Mouse (Mus musculus) layer of hippocampus, postnatal 36 days (tissue): Measurements from ENCODE around the gene Ubr3. TPM values are rescaled to one million over a fixed set of nuclear protein-coding genes. Genes with fewer than 3 reads are reported as not detected.
"Not testable (repeated sequence)": the region's sequence is repeated elsewhere in the genome, so short reads cannot be mapped to it uniquely, and the experiment has no call there.

Experiments
- DNase-seq, 2 experiments: peaks; one replicate each; pipeline ENCODE4 v3.0.0; 2022
- total RNA-seq, 2 experiments: library from RNA; stranded (reverse); gene quantifications; 2 replicates each; pipeline ENCODE4 v1.2.3; 2021

Gene Ubr3
- total RNA-seq: 100 to 1,000 TPM; 114 to 122 TPM

- DNase-seq: peak; percentile 96
Observed at GRCm38 (mm10) chr2:69897039-69897617, at the start of gene Ubr3. Ubr3 (plus strand) TSS chr2:69897246.

DNA sequence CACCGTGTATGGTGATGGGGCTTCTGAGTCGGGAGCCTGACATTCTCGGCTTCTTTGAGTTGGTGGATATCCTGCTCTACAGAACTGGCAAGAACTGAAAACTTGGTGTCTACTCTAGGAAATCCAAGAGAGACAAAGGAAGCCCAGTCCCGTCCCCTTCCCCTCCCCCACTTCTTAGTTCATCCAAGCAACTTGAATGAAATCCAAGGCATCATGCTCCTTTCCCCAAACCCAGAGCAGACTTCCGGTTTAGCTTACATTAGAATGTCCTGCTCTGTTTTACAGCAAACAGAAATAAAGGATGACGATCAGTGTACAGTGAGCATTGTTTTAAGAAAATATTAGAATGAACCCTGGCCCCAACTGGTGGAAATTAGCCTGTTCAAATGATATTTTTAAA, 47.8 kb upstream of the Ubr3 start:
- DNase-seq: no peak

DNA sequence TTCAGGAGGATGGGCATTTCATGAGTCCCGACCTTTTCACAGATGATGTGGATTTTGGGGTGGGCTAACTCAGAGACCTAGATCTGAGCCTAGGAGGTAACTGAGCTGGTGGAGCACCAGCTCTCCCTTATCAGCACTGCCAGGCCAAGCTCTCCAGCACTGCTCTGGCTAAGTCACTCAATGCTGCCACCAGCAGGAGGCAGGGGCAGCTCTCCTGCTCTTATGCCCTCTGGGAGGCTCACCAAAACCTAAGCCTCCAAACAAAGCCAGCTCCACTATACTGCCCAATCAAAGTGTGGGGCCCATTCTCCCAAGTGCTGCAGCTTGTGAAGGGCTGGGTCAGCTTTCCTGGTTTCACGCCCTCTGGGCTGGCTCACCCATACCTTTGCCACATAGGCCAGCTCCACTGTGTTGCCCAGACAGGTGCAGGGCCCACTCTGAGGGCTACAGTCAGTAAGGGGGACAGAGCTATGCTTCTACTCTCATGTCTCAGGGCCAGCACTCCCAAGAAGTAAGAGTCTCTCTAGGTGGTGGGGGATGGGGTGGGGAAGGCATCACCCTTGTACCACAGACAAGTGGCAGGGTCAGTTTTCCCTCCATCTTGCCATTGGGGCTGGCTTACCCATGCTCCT, 45.5 kb upstream of the Ubr3 start:
- no peak for DNase-seq

DNA sequence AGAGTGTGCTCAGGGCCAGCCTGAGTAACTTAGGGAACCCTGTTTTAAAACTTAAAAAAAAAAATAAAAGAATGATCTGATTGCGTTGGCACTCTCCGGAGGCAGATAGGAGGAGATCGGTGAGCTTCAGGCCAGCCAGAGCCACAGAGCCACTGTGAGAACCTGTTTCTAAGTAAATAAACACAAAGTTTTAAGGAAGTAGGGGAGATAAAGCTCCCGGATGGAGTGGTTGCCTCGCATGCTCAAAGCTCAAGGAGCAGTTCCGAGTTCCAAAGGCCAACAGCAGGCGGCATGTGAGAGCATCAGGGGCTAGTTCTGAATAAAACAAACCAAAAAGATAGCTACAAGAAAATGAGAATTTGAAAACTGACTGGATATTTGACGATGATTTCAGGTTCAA, 40.7 kb upstream of the Ubr3 start:
- no peak for DNase-seq

DNA sequence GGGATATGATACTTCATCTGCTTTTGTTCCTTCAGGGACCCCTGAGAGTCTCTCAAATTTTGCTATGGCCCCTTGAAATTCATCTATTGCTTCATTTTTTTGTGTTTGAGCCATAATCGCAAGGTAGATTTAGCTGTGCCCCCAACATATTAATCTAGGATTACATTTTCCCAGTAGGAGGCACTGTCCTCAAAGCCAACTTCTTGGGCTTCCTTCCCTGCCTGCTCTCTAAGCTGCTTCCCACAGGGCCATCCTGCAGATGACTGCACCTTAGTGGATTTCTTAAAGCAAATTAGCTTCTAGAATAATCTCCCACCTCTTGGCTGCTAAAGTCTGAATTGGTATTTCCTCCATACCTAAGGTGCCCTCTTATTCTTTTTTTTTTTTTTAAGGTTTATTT, 39.2 kb upstream of the Ubr3 start:
- DNase-seq: no peak

DNA sequence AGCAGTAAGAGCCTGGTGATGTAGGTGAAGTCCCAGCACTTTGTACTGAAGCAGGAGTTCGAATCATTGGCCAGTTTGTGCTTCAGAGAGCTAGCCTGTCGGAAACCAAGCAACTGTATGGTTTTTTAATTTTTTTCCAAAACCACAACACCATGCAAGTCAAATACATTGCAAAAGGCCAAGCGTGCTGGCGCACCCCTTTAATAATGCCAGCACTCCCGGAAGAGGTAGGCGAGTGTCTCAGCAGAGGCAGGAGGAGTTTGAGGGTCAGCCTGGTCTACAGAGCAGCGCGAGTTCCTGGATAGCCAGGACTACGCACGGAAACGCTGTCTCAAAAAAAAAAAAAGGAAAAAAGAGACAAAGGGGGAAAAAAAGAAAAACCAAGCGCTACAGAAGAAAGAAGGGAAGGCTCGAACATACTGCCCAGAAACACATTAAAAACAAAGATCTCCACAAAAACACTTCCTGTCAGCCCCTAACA, 36.0 kb upstream of the Ubr3 start:
- peak in 1 of 2 experiments; percentile 12 for DNase-seq

- peak; percentile 90 for DNase-seq
Observed at GRCm38 (mm10) chr2:69861485-69862091, 35.5 kb upstream of the Ubr3 start, which contains the start of gene Ssb. Ssb (plus strand) TSS chr2:69861562.

GRCm38 (mm10) chr2:69862117-69862657, 34.9 kb upstream of the Ubr3 start:
- DNase-seq: no peak

GRCm38 (mm10) chr2:69883990-69884391, 13.1 kb upstream of the Ubr3 start:
- DNase-seq: no peak

DNA sequence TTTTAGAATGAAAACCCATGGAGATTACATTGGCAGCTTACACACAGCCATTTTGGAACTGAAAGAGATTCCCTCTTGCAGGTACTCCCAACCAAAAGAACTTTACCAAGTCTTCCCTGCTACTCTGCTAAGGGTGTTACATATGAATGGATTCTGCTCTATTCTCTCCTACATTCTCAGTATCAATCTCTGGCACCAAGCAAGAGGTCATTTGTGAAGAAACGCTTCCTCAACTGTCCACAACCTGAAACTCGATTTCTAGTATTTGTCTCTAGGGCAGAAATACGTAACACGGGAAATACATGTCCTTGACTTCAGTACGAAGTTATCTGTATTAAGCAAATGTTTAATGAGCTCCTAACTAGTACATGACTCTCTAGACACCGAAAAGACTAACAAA, 12.5 kb upstream of the Ubr3 start:
- no peak for DNase-seq

DNA sequence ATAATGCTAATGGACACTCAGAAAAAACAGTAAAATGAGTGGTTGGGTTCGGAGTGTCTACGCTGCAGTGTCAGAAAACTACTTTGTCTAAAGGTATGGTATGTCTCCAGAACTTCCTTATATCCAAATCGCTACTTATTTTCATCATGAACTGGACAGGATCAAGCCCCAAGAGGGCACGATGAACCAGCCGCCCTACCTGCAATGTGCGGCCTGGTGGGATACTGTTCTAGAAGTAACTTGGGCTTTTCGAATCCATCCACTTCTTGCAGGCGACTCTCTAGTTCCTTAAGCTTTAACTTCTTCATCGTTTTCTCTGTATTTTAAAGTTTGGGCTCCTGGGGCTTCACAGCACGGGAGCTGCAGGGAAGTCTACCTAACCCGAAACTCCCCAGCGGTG, 12.0 kb upstream of the Ubr3 start:
- peak in 1 of 2 experiments; percentile 9 for DNase-seq

- peak; percentile 83 to 84 for DNase-seq
Observed at GRCm38 (mm10) chr2:69885451-69886305, 11.4 kb upstream of the Ubr3 start, which contains the start of gene Mettl5. Mettl5 (minus strand) TSS chr2:69885615.

GRCm38 (mm10) chr2:69888957-69889356, 8.1 kb upstream of the Ubr3 start:
- DNase-seq: no peak

GRCm38 (mm10) chr2:69890843-69891242, 6.2 kb upstream of the Ubr3 start:
- DNase-seq: no peak

GRCm38 (mm10) chr2:69893145-69893544, 3.9 kb upstream of the Ubr3 start:
- DNase-seq: no peak

- DNase-seq: no peak
Observed at GRCm38 (mm10) chr2:69893891-69894290, 3.2 kb upstream of the Ubr3 start.

GRCm38 (mm10) chr2:69895502-69896223, 1.4 kb upstream of the Ubr3 start:
- no peak for DNase-seq

GRCm38 (mm10) chr2:69896224-69896581, 843 bp upstream of the Ubr3 start:
- DNase-seq: no peak

DNA sequence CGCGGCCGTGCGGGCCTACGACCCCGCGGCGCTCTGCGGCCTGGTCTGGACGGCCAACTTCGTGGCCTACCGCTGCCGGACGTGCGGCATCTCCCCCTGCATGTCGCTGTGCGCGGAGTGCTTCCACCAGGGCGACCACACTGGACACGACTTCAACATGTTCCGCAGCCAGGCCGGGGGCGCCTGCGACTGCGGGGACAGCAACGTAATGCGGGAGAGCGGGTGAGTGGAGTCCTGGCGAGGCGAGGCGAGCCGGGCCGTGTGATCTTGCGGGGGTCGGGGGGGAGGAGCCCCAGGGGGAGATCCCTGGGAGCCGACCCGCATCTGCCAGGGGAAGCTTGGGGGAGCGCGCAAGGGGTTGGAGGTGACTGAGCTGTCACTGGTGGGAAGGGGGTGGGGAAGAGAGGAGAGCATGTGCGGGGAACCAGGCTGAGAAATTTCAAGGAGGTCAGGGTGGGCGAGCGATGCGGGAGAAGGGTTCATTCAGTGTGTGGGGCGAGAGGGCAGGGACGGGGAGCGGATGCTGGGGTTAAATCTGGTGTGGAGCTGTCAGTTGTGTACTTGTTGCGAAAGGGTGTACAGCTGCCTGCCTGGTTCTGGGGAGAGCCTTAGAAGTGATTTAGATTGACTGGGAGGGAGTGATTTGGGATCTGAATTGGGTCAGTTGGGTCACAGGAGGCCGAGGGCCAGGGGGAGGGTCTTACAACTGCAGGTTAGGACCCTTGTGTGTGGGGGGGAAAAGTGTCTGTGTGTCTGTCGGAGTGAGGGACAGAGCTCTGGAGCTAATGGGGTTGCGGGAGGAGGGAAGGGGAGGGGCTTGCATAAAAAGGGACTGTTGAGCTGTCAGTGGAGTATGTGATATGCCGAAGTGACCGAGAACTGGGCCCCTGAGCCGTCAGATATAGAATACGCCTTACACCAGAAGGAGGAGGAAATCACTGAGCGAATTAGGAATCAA, 851 bp downstream of the Ubr3 start:
- DNase-seq: peak; percentile 45 to 46

- no peak for DNase-seq
Observed at GRCm38 (mm10) chr2:69903541-69903940, 6.5 kb downstream of the Ubr3 start.

DNA sequence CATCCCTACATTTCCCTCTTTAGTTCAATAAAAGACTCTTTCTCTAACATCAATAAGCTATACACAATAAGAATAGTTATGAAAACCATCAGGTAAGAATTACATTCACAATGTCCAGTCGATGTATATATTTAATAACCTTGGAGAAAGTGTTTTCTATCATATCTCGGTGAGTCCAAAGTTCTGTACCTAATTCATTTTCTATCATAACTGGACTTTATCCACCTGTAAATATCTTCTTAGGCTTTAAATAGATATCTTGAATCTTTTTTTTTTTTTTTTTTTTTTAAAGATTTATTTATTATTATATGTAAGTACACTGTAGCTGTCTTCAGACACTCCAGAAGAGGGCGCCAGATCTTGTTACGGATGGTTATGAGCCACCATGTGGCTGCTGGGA, 10.3 kb downstream of the Ubr3 start:
- not testable (repeated sequence) for DNase-seq
